Mouse (Mus musculus): ENCODE data around the gene Mospd3.

DNA sequence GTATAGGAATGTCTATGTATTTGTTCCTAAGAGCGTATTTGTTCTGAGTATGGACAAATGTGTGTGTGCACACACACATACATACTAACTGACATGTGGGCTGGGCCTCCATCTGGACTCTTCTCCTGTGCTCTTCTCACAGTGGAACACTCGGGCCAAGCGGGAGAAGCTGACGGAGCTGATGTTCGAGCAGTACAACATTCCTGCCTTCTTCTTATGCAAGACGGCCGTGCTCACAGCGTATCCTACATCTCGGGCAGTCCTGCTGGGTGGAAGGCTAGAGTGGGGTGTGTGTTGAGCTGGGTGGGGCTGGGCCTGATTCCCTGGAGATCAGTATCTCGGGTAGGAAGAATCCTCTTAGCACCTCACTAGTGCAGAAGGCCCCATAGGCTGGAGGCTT, 37.9 kb downstream of the Mospd3 start:
- TF ChIP-seq CTCF (IDR thresholded peaks at IDR 0.05; ENCODE audit: low read depth, low read length) (no peak), POLR2A (IDR thresholded peaks at IDR 0.05; ENCODE audit: borderline replicate concordance, low read depth, low read length) (no peak)
